8 mouse cellular contexts compared by ENCODE assay signal in the genomic region with DNA sequence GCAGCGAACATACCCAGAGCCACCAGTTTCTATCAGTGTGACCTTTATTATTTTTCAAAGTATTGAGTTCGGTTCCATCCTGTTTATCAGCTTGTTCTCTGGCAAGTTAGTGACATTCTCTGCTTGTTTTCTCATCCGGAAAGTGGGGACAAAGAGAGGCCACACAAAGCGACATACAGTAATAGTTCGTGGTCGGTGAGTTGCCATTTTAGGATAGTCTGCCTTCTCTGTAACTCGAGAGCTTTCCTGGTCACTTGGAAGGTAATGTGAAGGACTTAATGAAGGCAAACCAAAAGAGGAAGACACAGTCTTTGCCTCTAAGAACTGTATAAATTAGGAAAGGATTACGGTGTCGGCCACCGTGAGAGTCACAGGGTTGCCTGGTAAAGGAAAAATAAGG.
DNase-seq lines count a peak whose midpoint lies in the region; ATAC-seq and TF ChIP-seq lines count a peak whose summit lies in the region.

No protein-coding gene starts in this region.

- no peaks in the 10 kb centered on the region; the same call in 1 of the 2 replicates for H3K9me3 ChIP-seq in forebrain, embryonic 13.5 days (replicated peaks)
- no peaks in the 10 kb centered on the region for H3K9me3 ChIP-seq in limb, embryonic 15.5 days

- no peak for TF ChIP-seq CTCF in cerebellum, adult 2 months (IDR thresholded peaks at IDR 0.05; ENCODE audit: borderline replicate concordance, insufficient read depth, low read depth, low read length)
- no peak for TF ChIP-seq CTCF in C2C12 (IDR thresholded peaks at IDR 0.05; ENCODE audit: control insufficient read depth, insufficient read depth, insufficient read length)
- TF ChIP-seq CTCF in small intestine, adult 2 months (IDR thresholded peaks at IDR 0.05; ENCODE audit: extremely low read depth, insufficient read length, insufficient replicate concordance, low read depth, low read length) = no peak

- H3K79me3 ChIP-seq in C2C12 (ENCODE audit: low read depth) = peaks cover 2% of the 10 kb centered on the region

- 13% methylated on average over 10 of the region's 10 CpGs for WGBS in cerebellum, adult 2 months
- WGBS in forebrain, embryonic 13.5 days = 7% methylated on average over 10 of the region's 10 CpGs
- 14% methylated on average over 10 of the region's 10 CpGs for WGBS in limb, embryonic 15.5 days
- 5% methylated on average over 10 of the region's 10 CpGs for WGBS in small intestine, adult 2 months

- no peak overlapping the region for H3K27ac ChIP-seq in cerebellum, adult 2 months (ENCODE audit: insufficient read depth, low read length)
- no peak overlapping the region for H3K27ac ChIP-seq in forebrain, embryonic 13.5 days
- no peak overlapping the region for H3K27ac ChIP-seq in limb, embryonic 15.5 days
- H3K27ac ChIP-seq in small intestine, adult 2 months (ENCODE audit: insufficient read depth, low read depth, low read length) = no peak overlapping the region

- no peaks in the 10 kb centered on the region for H3K36me3 ChIP-seq in C2C12 (ENCODE audit: control insufficient read depth, insufficient read depth)
- H3K36me3 ChIP-seq in forebrain, embryonic 13.5 days (ENCODE audit: poor library complexity, severe bottlenecking) = peaks cover 9% of the 10 kb centered on the region
- no peaks in the 10 kb centered on the region; the same call in 1 of the 2 replicates for H3K36me3 ChIP-seq in limb, embryonic 15.5 days
- H3K36me3 ChIP-seq in small intestine, adult 2 months (ENCODE audit: control insufficient read depth, insufficient read depth, low read length) = peaks cover 9% of the 10 kb centered on the region; the same call in 1 of the 2 replicates

- no peak for ATAC-seq in forebrain, embryonic 13.5 days
- ATAC-seq in limb, embryonic 15.5 days (ENCODE audit: insufficient number of reproducible peaks, low FRiP score, low TSS enrichment, low read depth) = no peak
- ATAC-seq in erythroid progenitor cell, adult 5-6 weeks (replicated peaks; ENCODE audit: low FRiP score, poor library complexity, severe bottlenecking) = no peak

- peak overlapping the region; percentile 74 for H3K4me3 ChIP-seq in cerebellum, adult 2 months (replicated peaks; ENCODE audit: insufficient read depth, low read depth, low read length)
- H3K4me3 ChIP-seq in C2C12 (ENCODE audit: insufficient read depth, poor library complexity, severe bottlenecking) = peak overlapping the region; percentile 61
- H3K4me3 ChIP-seq in forebrain, embryonic 13.5 days = peak overlapping the region; percentile 70
- H3K4me3 ChIP-seq in limb, embryonic 15.5 days = peak overlapping the region; percentile 95
- H3K4me3 ChIP-seq in small intestine, adult 2 months (ENCODE audit: low read depth, low read length) = peak overlapping the region; percentile 94

- H3K4me1 ChIP-seq in cerebellum, adult 2 months (ENCODE audit: control insufficient read depth, insufficient read depth, low read length) = peaks cover 11% of the 10 kb centered on the region
- H3K4me1 ChIP-seq in forebrain, embryonic 13.5 days = peaks cover 16% of the 10 kb centered on the region
- H3K4me1 ChIP-seq in limb, embryonic 15.5 days = no peaks in the 10 kb centered on the region
- peaks cover 8% of the 10 kb centered on the region; the same call in 1 of the 2 replicates for H3K4me1 ChIP-seq in small intestine, adult 2 months (ENCODE audit: control insufficient read depth, insufficient read depth, insufficient read length, low read length)

- peak overlapping the region; percentile 83 for H3K9ac ChIP-seq in forebrain, embryonic 13.5 days
- peak overlapping the region; percentile 63; the same call in 1 of the 2 replicates for H3K9ac ChIP-seq in limb, embryonic 15.5 days

- peaks cover 9% of the 10 kb centered on the region for H3K79me2 ChIP-seq in C2C12 (ENCODE audit: control insufficient read depth, insufficient read depth)

- no peak for TF ChIP-seq POLR2A in cerebellum, adult 2 months (IDR thresholded peaks at IDR 0.05; ENCODE audit: borderline replicate concordance, insufficient read depth, low read length)
- TF ChIP-seq POLR2A in small intestine, adult 2 months (IDR thresholded peaks at IDR 0.05; ENCODE audit: low read depth, low read length) = no peak

- H3K27me3 ChIP-seq in cerebellum, adult 2 months (ENCODE audit: control insufficient read depth, insufficient read depth, low read length) = no peaks in the 10 kb centered on the region
- no peaks in the 10 kb centered on the region for H3K27me3 ChIP-seq in C2C12 (ENCODE audit: control insufficient read depth, insufficient read depth, insufficient read length)
- H3K27me3 ChIP-seq in forebrain, embryonic 13.5 days = no peaks in the 10 kb centered on the region
- H3K27me3 ChIP-seq in limb, embryonic 15.5 days = peaks cover 4% of the 10 kb centered on the region; the same call in 1 of the 2 replicates
- no peaks in the 10 kb centered on the region for H3K27me3 ChIP-seq in small intestine, adult 2 months (ENCODE audit: control insufficient read depth, insufficient read depth, low read length)

- peak overlapping the region; percentile 83 for H3ac ChIP-seq in C2C12 (ENCODE audit: control insufficient read depth, insufficient read length, low read depth)

- DNase-seq in cerebellum, adult 2 months = no peak
- no peak for DNase-seq in cerebellum, adult 11-12 months
- no peak for DNase-seq in yolk sac, embryonic 10.5 days (ENCODE audit: low spot score)

- H3K4me2 ChIP-seq in forebrain, embryonic 13.5 days = peak overlapping the region; percentile 81
- peak overlapping the region; percentile 89 for H3K4me2 ChIP-seq in limb, embryonic 15.5 days

TF ChIP-seq in C2C12, 6 proteins besides CTCF, POLR2A, EP300 and RAD21:
- TF ChIP-seq CEBPB (IDR thresholded peaks at IDR 0.05; ENCODE audit: low read depth) = no peak
- no peak for TF ChIP-seq MAX (IDR thresholded peaks at IDR 0.05)
- TF ChIP-seq USF1 (IDR thresholded peaks at IDR 0.05; ENCODE audit: low read depth) = no peak
- no peak for TF ChIP-seq MYOG (IDR thresholded peaks at IDR 0.05; ENCODE audit: control insufficient read depth, extremely low read depth, insufficient read length)
- TF ChIP-seq MYOD1 (IDR thresholded peaks at IDR 0.05; ENCODE audit: control insufficient read depth, insufficient read length, low read depth) = no peak
- no peak for TF ChIP-seq FOSL1 (IDR thresholded peaks at IDR 0.05; ENCODE audit: insufficient read depth, low read length, poor library complexity, severe bottlenecking)
